Mouse (Mus musculus) lung, adult 2 months (tissue): Measurements from ENCODE around the gene Itpk1.

ENCODE experiments used
- CTCF ChIP-seq: fragments of 200-500 bp; IDR thresholded peaks from 2 replicates; pipeline ENCODE4 v1.5.1; 2011; ENCODE audit warnings: mild to moderate bottlenecking, low read length, control low read depth; ENCODE audit not compliant: insufficient read depth
- POLR2A ChIP-seq: fragments of 200-500 bp; IDR thresholded peaks from 2 replicates; pipeline ENCODE4 v1.6.1; 2011; ENCODE audit warnings: low read depth, mild to moderate bottlenecking, control low read depth, low read length, borderline replicate concordance; ENCODE audit errors: extremely low read depth

GRCm38 (mm10) chr12:102631690-102632089, 73.0 kb downstream of the Itpk1 start:
- TF ChIP-seq POLR2A (no peak), CTCF (no peak)
